Mouse (Mus musculus) lung, embryonic 15.5 days (tissue): ENCODE results near the gene Cenpj. TPM values are rescaled to one million over a fixed set of nuclear protein-coding genes. Genes with fewer than 3 reads are reported as not detected.
A peak's percentile ranks its signal among the peaks of the same experiment; 100 is the strongest.

Experiments used
- ATAC-seq: fragments of 200-750 bp; cut with Nextera tagmentation; 2 replicates; pipeline ENCODE4 v1.8.0; 2017; ENCODE audit warnings: moderate number of reproducible peaks, borderline replicate concordance; ENCODE audit not compliant: low FRiP score, low TSS enrichment; ENCODE audit errors: extremely low read depth
- H3K27ac ChIP-seq: fragments of 300-500 bp; sonication (generic); 2 replicates; pipeline ENCODE4 v1.5.1; 2015; ENCODE audit warnings: moderate library complexity, mild to moderate bottlenecking, inconsistent platforms
- H3K27me3 ChIP-seq: fragments of 300-500 bp; sonication (generic); 2 replicates; pipeline ENCODE4 v1.6.1; 2015; ENCODE audit warnings: inconsistent platforms
- H3K36me3 ChIP-seq: fragments of 300-500 bp; sonication (generic); 2 replicates; pipeline ENCODE4 v1.6.1; 2015; ENCODE audit warnings: inconsistent platforms
- H3K4me1 ChIP-seq: fragments of 300-500 bp; sonication (generic); 2 replicates; pipeline ENCODE4 v1.6.1; 2015; ENCODE audit warnings: inconsistent platforms
- H3K4me2 ChIP-seq: fragments of 300-500 bp; sonication (generic); 2 replicates; pipeline ENCODE4 v1.6.1; 2015; ENCODE audit warnings: inconsistent platforms, mild to moderate bottlenecking, moderate library complexity
- H3K4me3 ChIP-seq: fragments of 300-500 bp; sonication (generic); 2 replicates; pipeline ENCODE4 v1.5.1; 2015; ENCODE audit warnings: mild to moderate bottlenecking, inconsistent platforms
- H3K9ac ChIP-seq: fragments of 300-500 bp; sonication (generic); 2 replicates; pipeline ENCODE4 v1.6.1; 2015; ENCODE audit warnings: inconsistent platforms
- H3K9me3 ChIP-seq: fragments of 300-500 bp; sonication (generic); 2 replicates; pipeline ENCODE4 v1.6.1; 2016; ENCODE audit warnings: inconsistent platforms
- WGBS: fragments of 180-500 bp; shearing (Covaris S2); methylation state at CpG from one replicate; pipeline ENCODE4 v1.1.7; 2015; 5-methylcytosine and 5-hydroxymethylcytosine counted together
- polyA plus RNA-seq: library from polyadenylated mRNA; unstranded; fragments of >200 nt; fragmentation: Nextera tagmentation; extraction: Ambion mirVana; gene quantifications from 2 replicates; pipeline ENCODE4 v1.2.1, GENCODE M21; 2015

The Cenpj gene
- 11.7 and 13.0 TPM in 2 replicates for polyA plus RNA-seq

DNA sequence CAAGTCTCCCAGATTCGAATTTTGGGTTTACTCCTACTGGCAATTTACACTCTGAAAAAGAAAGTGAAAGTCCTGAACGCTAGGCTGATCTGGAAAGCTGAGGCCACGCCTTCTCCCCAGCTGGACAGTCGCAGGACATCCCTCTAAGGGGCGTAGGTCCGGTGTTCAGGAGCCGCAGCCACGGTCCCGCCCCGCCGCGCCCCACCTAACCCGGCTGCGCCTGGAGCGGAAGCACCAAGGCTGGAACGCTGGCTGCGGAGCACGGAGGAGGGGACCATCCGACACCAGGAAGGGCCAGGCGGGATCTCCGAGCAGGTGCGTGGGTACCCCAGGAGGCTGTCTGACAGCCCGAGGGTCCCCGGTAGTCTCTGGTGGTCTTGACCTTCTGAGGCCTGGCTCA lies at the start of gene Cenpj, which contains the start of gene Parp4:
Gene Cenpj (minus strand): TSS at position 10 of the 400 bp plus-strand sequence.
Gene Parp4 (plus strand): TSS at position 204 of the 400 bp plus-strand sequence.
- Histone ChIP-seq H3K9ac (peak within 1 kb of the TSS; percentile 62), H3K4me3 (peak within 1 kb of the TSS; percentile 58), H3K9me3 (no peaks in the 10 kb centered on the region), H3K27ac (peak within 1 kb of the TSS; percentile 39; the same call in 1 of the 2 replicates), H3K4me2 (peak within 1 kb of the TSS; percentile 65), H3K36me3 (no peaks in the 10 kb centered on the region), H3K4me1 (peaks cover 20% of the 10 kb centered on the region; the same call in 1 of the 2 replicates), H3K27me3 (no peaks in the 10 kb centered on the region)
- WGBS = 0% methylated on average over 24 of the region's 24 CpGs
- peak; percentile 77 for ATAC-seq

GRCm38 (mm10) chr14:56620425-56620824 lies 45.2 kb upstream of the Cenpj start:
- H3K4me1 ChIP-seq = no peaks in the 10 kb centered on the region
- no peak for ATAC-seq
- WGBS = 62% methylated on average over 8 of the region's 8 CpGs

GRCm38 (mm10) chr14:56617470-56617869 lies 42.2 kb upstream of the Cenpj start:
- Histone ChIP-seq H3K9me3 (no peaks in the 10 kb centered on the region), H3K27me3 (no peaks in the 10 kb centered on the region), H3K9ac (no peak overlapping the region), H3K27ac (no peak overlapping the region), H3K4me3 (no peak overlapping the region), H3K4me2 (no peak overlapping the region), H3K4me1 (no peaks in the 10 kb centered on the region), H3K36me3 (peaks cover 12% of the 10 kb centered on the region)
- ATAC-seq = no peak
- WGBS = 61% methylated on average over 1 of the region's 1 CpGs

More at GRCm38 (mm10) chr14:56620425-56620824, 45.2 kb upstream of the Cenpj start:
- no peak overlapping the region for H3K9ac ChIP-seq
- H3K36me3 ChIP-seq = peaks cover 10% of the 10 kb centered on the region; the same call in 1 of the 2 replicates
- H3K4me2 ChIP-seq = no peak overlapping the region
- H3K4me3 ChIP-seq = no peak overlapping the region
- H3K27ac ChIP-seq = no peak overlapping the region
- no peaks in the 10 kb centered on the region for H3K27me3 ChIP-seq
- no peaks in the 10 kb centered on the region for H3K9me3 ChIP-seq

GRCm38 (mm10) chr14:56613212-56613611 lies 38.0 kb upstream of the Cenpj start:
- no peak overlapping the region for H3K27ac ChIP-seq
- peaks cover 16% of the 10 kb centered on the region for H3K36me3 ChIP-seq
- no peak overlapping the region for H3K4me2 ChIP-seq
- no peak overlapping the region for H3K4me3 ChIP-seq
- H3K4me1 ChIP-seq = no peaks in the 10 kb centered on the region
- WGBS = 71% methylated on average over 3 of the region's 3 CpGs
- H3K9me3 ChIP-seq = no peaks in the 10 kb centered on the region
- no peaks in the 10 kb centered on the region for H3K27me3 ChIP-seq
- no peak for ATAC-seq
- no peak overlapping the region for H3K9ac ChIP-seq

- ATAC-seq = no peak
- Histone ChIP-seq H3K4me3 (no peak overlapping the region), H3K36me3 (peaks cover 4% of the 10 kb centered on the region; the same call in 1 of the 2 replicates), H3K27ac (no peak overlapping the region), H3K9me3 (no peaks in the 10 kb centered on the region), H3K27me3 (no peaks in the 10 kb centered on the region), H3K9ac (no peak overlapping the region), H3K4me1 (no peaks in the 10 kb centered on the region), H3K4me2 (no peak overlapping the region)
- WGBS = 77% methylated on average over 4 of the region's 4 CpGs
Observed at GRCm38 (mm10) chr14:56605136-56605535, 29.9 kb upstream of the Cenpj start.

DNA sequence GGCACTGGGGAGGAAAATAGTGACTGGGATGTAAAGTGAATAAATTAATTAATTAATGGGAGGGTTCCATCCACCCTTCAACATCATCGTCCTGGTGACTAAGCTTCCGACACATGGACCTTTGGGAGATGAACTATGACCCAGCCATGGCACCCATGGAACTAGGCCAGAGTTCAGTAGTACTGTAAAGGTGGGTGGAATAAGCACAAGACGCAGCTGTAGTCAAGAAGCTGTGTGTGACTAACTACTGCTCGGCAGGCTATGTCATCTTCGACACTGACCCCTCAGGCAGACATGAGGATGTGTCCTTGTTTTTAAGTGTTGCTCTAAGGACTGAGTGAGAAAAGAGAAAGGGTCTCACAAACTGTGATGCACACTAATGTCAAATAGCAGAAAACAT lies 29.2 kb upstream of the Cenpj start:
- Histone ChIP-seq H3K27ac (no peak overlapping the region), H3K27me3 (no peaks in the 10 kb centered on the region), H3K4me2 (no peak overlapping the region), H3K4me3 (no peak overlapping the region), H3K4me1 (no peaks in the 10 kb centered on the region), H3K9ac (no peak overlapping the region), H3K9me3 (no peaks in the 10 kb centered on the region), H3K36me3 (no peaks in the 10 kb centered on the region)
- no peak for ATAC-seq
- 84% methylated on average over 5 of the region's 5 CpGs for WGBS

GRCm38 (mm10) chr14:56602069-56602468 lies 26.8 kb upstream of the Cenpj start:
- Histone ChIP-seq H3K9me3 (no peaks in the 10 kb centered on the region), H3K27me3 (no peaks in the 10 kb centered on the region), H3K36me3 (0 out of 2 replicates have a peak, but pooled peaks cover 2% of the 10 kb centered on the region), H3K27ac (no peak overlapping the region), H3K9ac (no peak overlapping the region), H3K4me2 (no peak overlapping the region), H3K4me3 (no peak overlapping the region), H3K4me1 (no peaks in the 10 kb centered on the region)
- whole genome bisulfite sequencing = 58% methylated on average over 9 of the region's 9 CpGs
- no peak; the same call in 1 of the 2 replicates for ATAC-seq

DNA sequence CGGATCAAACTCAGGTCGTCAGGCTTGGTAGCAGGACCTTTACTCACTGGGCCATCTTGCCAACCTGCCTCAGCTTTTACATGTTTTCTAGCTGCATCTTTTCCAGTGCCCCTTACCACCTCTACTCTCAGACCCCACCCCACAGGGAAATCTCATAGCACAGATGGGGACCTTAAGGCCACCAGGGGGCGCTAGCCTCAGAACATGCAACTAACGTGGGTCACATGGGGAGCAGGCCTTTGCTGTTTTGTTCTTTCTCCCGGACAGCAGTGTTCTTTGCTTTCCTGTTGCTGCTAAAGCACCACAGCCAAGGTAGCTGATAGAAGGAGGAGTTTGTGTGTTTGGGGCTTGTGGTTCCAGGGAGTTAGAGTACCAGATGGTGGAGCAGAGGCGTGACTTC lies 23.5 kb upstream of the Cenpj start:
- Histone ChIP-seq H3K4me2 (no peak overlapping the region), H3K4me1 (no peaks in the 10 kb centered on the region), H3K27ac (no peak overlapping the region), H3K4me3 (no peak overlapping the region), H3K9ac (no peak overlapping the region), H3K9me3 (no peaks in the 10 kb centered on the region), H3K36me3 (0 out of 2 replicates have a peak, but pooled peaks cover 6% of the 10 kb centered on the region), H3K27me3 (no peaks in the 10 kb centered on the region)
- WGBS = 46% methylated on average over 6 of the region's 6 CpGs
- ATAC-seq = no peak

GRCm38 (mm10) chr14:56594811-56595210 lies 19.6 kb upstream of the Cenpj start:
- 84% methylated on average over 1 of the region's 1 CpGs for WGBS
- 0 out of 2 replicates have a peak, but pooled peaks cover 6% of the 10 kb centered on the region for H3K36me3 ChIP-seq

DNA sequence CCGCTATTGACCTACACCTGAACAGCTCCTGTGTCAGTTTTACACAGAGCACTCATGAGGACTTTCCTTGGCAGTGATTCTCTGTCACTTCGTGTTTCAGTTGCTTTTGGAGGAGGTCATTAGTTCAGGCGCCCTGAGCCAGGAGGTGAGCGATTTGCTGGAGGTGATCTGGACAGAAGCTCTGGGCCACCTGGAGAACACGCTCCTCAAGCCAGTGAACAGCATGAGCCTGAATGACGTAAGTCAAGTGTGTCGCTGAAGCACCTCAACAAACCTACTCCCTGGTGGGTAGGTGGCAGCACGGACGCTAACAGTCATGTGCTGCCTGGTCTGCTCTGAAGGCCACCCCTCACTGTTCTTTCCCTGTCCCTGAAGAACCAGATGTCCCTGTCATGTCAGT lies 17.0 kb upstream of the Cenpj start:
- no peak for ATAC-seq

More at GRCm38 (mm10) chr14:56594811-56595210, 19.6 kb upstream of the Cenpj start:
- H3K9ac ChIP-seq = no peak overlapping the region
- H3K4me2 ChIP-seq = no peak overlapping the region
- H3K4me3 ChIP-seq = no peak overlapping the region
- no peaks in the 10 kb centered on the region for H3K27me3 ChIP-seq
- no peak for ATAC-seq
- no peaks in the 10 kb centered on the region for H3K4me1 ChIP-seq
- H3K9me3 ChIP-seq = no peaks in the 10 kb centered on the region
- H3K27ac ChIP-seq = no peak overlapping the region

DNA sequence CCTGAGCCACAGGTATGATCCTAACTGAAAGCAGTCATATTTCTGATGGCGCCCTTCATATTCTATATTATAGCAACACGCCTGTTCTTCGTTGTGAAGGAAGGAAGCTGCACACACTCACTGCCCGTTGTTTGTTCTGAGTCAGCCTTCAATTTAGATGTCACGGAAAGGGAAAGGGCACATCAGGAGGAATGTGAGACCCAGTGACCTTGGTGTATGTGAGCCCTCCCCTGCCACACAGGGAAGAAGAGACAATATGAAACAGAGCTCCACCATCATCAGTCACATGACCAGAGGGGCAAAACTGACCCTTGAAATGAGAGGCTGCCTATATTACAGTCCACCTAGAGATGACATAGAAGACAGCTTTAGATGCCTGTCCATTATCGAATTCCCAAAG lies 7.1 kb upstream of the Cenpj start:
- Histone ChIP-seq H3K27ac (no peak overlapping the region), H3K4me1 (no peaks in the 10 kb centered on the region), H3K36me3 (no peaks in the 10 kb centered on the region), H3K4me3 (no peak overlapping the region), H3K9me3 (no peaks in the 10 kb centered on the region), H3K4me2 (no peak overlapping the region), H3K27me3 (no peaks in the 10 kb centered on the region), H3K9ac (no peak overlapping the region)
- no peak for ATAC-seq
- WGBS = 75% methylated on average over 6 of the region's 6 CpGs

More for the DNA sequence above, 17.0 kb upstream of the Cenpj start:
- no peak overlapping the region for H3K4me3 ChIP-seq
- 0 out of 2 replicates have a peak, but pooled peaks cover 3% of the 10 kb centered on the region for H3K36me3 ChIP-seq
- no peaks in the 10 kb centered on the region for H3K27me3 ChIP-seq
- 89% methylated on average over 9 of the region's 9 CpGs for WGBS
- no peak overlapping the region for H3K9ac ChIP-seq
- no peaks in the 10 kb centered on the region for H3K4me1 ChIP-seq
- H3K27ac ChIP-seq = no peak overlapping the region
- no peak overlapping the region for H3K4me2 ChIP-seq
- H3K9me3 ChIP-seq = no peaks in the 10 kb centered on the region

GRCm38 (mm10) chr14:56581117-56581516 lies 5.9 kb upstream of the Cenpj start:
- Histone ChIP-seq H3K4me1 (0 out of 2 replicates have a peak, but pooled peaks cover 2% of the 10 kb centered on the region), H3K36me3 (no peaks in the 10 kb centered on the region), H3K4me3 (no peak overlapping the region), H3K27ac (no peak overlapping the region), H3K9ac (no peak overlapping the region), H3K4me2 (no peak overlapping the region), H3K27me3 (no peaks in the 10 kb centered on the region), H3K9me3 (no peaks in the 10 kb centered on the region)
- no peak for ATAC-seq
- 54% methylated on average over 5 of the region's 5 CpGs for WGBS
